In genomic region chr7:113614198-113614927, GRCm38 (mm10) we compare ENCODE assay signal across 21 mouse cellular contexts.
A peak's percentile ranks its signal among the peaks of the same experiment; 100 is the strongest.
DNase-seq lines count a peak whose midpoint lies in the region; ATAC-seq lines count a peak whose summit lies in the region.
"Had no signal": no experiment of that assay in that cellular context is flagged by ENCODE, and none has a peak within 500 bp of the region (broad histone marks: within the 10 kb centered on the region; RNA-seq: fewer than 3 reads in every experiment).

No protein-coding gene starts in this region.

- no peak overlapping the region for H3K4me3 ChIP-seq in liver, embryonic 16.5 days (ENCODE audit: low read depth, low read length)
- no peak overlapping the region for H3K4me3 ChIP-seq in heart, embryonic 15.5 days
- no peak overlapping the region for H3K4me3 ChIP-seq in intestine, embryonic 16.5 days (ENCODE audit: low read length)
- H3K4me3 ChIP-seq: gastrocnemius, adult 2 months; hindbrain, embryonic 15.5 days; limb, embryonic 10.5 days; midbrain, embryonic 12.5 days had no signal

- H3K9ac ChIP-seq in liver, embryonic 16.5 days (ENCODE audit: low read depth, low read length) = no peak overlapping the region
- no peak overlapping the region for H3K9ac ChIP-seq in heart, embryonic 15.5 days
- H3K9ac ChIP-seq in intestine, embryonic 16.5 days (ENCODE audit: low read depth, low read length) = no peak overlapping the region
- H3K9ac ChIP-seq: hindbrain, embryonic 15.5 days; liver, postnatal 0 days; midbrain, embryonic 12.5 days had no signal

- no peak overlapping the region for H3K4me2 ChIP-seq in liver, embryonic 16.5 days (ENCODE audit: low read depth, low read length)
- no peak overlapping the region for H3K4me2 ChIP-seq in heart, embryonic 15.5 days
- no peak overlapping the region for H3K4me2 ChIP-seq in intestine, embryonic 16.5 days (ENCODE audit: low read depth, low read length)
- H3K4me2 ChIP-seq: hindbrain, embryonic 15.5 days; midbrain, embryonic 12.5 days had no signal

- no peaks in the 10 kb centered on the region for H3K9me3 ChIP-seq in liver, embryonic 16.5 days (replicated peaks; ENCODE audit: control insufficient read depth, low read length)
- no peaks in the 10 kb centered on the region for H3K9me3 ChIP-seq in heart, embryonic 15.5 days (replicated peaks)
- no peaks in the 10 kb centered on the region for H3K9me3 ChIP-seq in intestine, embryonic 16.5 days (ENCODE audit: control insufficient read depth, low read length)
- H3K9me3 ChIP-seq: G1E; hindbrain, embryonic 15.5 days; limb, embryonic 10.5 days; midbrain, embryonic 12.5 days had no signal

- no peaks in the 10 kb centered on the region for H3K4me1 ChIP-seq in liver, embryonic 16.5 days (ENCODE audit: control insufficient read depth, low read depth, low read length)
- H3K4me1 ChIP-seq in heart, embryonic 15.5 days (replicated peaks) = peaks cover 21% of the 10 kb centered on the region
- no peaks in the 10 kb centered on the region for H3K4me1 ChIP-seq in intestine, embryonic 16.5 days (ENCODE audit: control insufficient read depth, insufficient read depth, low read length)
- H3K4me1 ChIP-seq: hindbrain, embryonic 15.5 days; limb, embryonic 10.5 days had no signal

- no peak for DNase-seq in liver
- DNase-seq in heart, adult 8-10 months (ENCODE audit: low spot score) = peak; percentile 40
- DNase-seq in heart, postnatal 4 days = peak; percentile 33
- no peak for DNase-seq in gastrocnemius, postnatal 14 days
- no peak for DNase-seq in left cerebral cortex, adult 8-10 months (ENCODE audit: low spot score in 2 of 2)
- DNase-seq: cerebellum, adult 11 months; cerebellum, postnatal 14 days; gastrocnemius, adult 2 months; kidney, adult 9 months; kidney, postnatal 14 days; liver, postnatal 0 days; right cerebral cortex, postnatal 14 days had no signal

- ATAC-seq in liver, embryonic 16.5 days (ENCODE audit: low read depth) = 0 out of 2 replicates have a peak, but pooled peaks have one; percentile 16
- peak; percentile 61; the same call in 1 of the 2 replicates for ATAC-seq in heart, embryonic 15.5 days (replicated peaks; ENCODE audit: insufficient number of reproducible peaks, insufficient read depth, low FRiP score, low read depth)
- ATAC-seq in intestine, embryonic 16.5 days = no peak
- ATAC-seq: liver, postnatal 0 days; lung, postnatal 0 days; Patski had no signal

- WGBS in liver, embryonic 16.5 days (ENCODE audit: insufficient replicate concordance) = 52% methylated on average over 10 of the region's 10 CpGs
- WGBS in heart, embryonic 15.5 days = 50% methylated on average over 10 of the region's 10 CpGs
- whole genome bisulfite sequencing in intestine, embryonic 16.5 days = 81% methylated on average over 10 of the region's 10 CpGs

- H3K27ac ChIP-seq in liver, embryonic 16.5 days (ENCODE audit: low read length) = no peak overlapping the region
- H3K27ac ChIP-seq in heart, embryonic 15.5 days = peak overlapping the region; percentile 82
- no peak overlapping the region for H3K27ac ChIP-seq in intestine, embryonic 16.5 days (ENCODE audit: low read length)
- H3K27ac ChIP-seq: gastrocnemius, adult 2 months; hindbrain, embryonic 15.5 days; limb, embryonic 10.5 days; midbrain, embryonic 12.5 days had no signal

- no peaks in the 10 kb centered on the region for H3K36me3 ChIP-seq in liver, embryonic 16.5 days (ENCODE audit: control insufficient read depth, insufficient read depth)
- no peaks in the 10 kb centered on the region for H3K36me3 ChIP-seq in heart, embryonic 15.5 days
- no peaks in the 10 kb centered on the region for H3K36me3 ChIP-seq in intestine, embryonic 16.5 days (ENCODE audit: control insufficient read depth, insufficient read depth, low read length)
- H3K36me3 ChIP-seq: G1E; hindbrain, embryonic 15.5 days; limb, embryonic 10.5 days; midbrain, embryonic 12.5 days had no signal

- intact Hi-C loops in gastrocnemius, postnatal 14 days (cut with DNase I; ENCODE audit: low total_unique reads) = no loop called here

- no peaks in the 10 kb centered on the region for H3K27me3 ChIP-seq in liver, embryonic 16.5 days (ENCODE audit: control insufficient read depth, insufficient read depth, low read depth, low read length)
- no peaks in the 10 kb centered on the region for H3K27me3 ChIP-seq in heart, embryonic 15.5 days
- H3K27me3 ChIP-seq in intestine, embryonic 16.5 days (replicated peaks; ENCODE audit: control insufficient read depth, insufficient read depth, low read length) = no peaks in the 10 kb centered on the region
- H3K27me3 ChIP-seq: hindbrain, embryonic 15.5 days; midbrain, embryonic 12.5 days had no signal

Comparison
In these comparisons a context has a peak if more than half of its experiments do, and no peak if none do; other contexts are left out.
1. DNase-seq: peak in heart, adult 8-10 months (single experiment) and heart, postnatal 4 days (single experiment); none in liver (single experiment), gastrocnemius, postnatal 14 days (single experiment) and left cerebral cortex, adult 8-10 months (0 of 2).